Mouse (Mus musculus): ENCODE measurements at regions not wholly inside any gene's neighbourhood (a gene's known extent, or its start where the extent isn't known, plus 50 kb on each side); places are given as distances from the start of the nearest gene placed in this dataset.

DNA sequence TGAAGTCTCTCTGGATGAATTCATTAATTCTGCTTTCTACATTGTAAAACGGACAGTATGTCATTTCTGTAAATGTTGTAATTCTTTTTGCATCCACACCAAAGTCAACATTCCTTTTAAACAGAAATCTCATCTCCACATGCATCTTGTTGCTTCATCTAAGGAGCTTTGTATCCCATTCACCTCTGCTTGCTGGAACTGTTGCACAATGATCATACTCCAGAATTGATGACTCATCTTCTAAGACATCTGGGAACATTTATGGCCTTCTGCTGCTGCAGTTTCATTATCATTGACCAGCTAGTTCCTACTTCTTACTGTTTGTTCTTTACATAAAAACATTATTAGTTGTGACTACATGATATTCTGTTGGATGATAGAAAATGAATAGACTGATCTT, 1926.9 kb upstream of the Gm38303 start:
- Histone ChIP-seq H3K27me3 (ENCODE audit: control insufficient read depth, insufficient read depth, low read length) (no peaks in the 10 kb centered on the region), H3K27ac (ENCODE audit: low read depth, low read length) (no peak overlapping the region), H3K9ac (ENCODE audit: low read length) (no peak overlapping the region), H3K36me3 (ENCODE audit: control insufficient read depth, insufficient read depth, low read length) (no peaks in the 10 kb centered on the region), H3K4me1 (ENCODE audit: control insufficient read depth, insufficient read depth, low read length) (no peaks in the 10 kb centered on the region), H3K4me2 (no peak overlapping the region), H3K9me3 (ENCODE audit: control insufficient read depth, low read length) (no peaks in the 10 kb centered on the region), H3K4me3 (ENCODE audit: low read depth, low read length) (no peak overlapping the region)
- ATAC-seq (ENCODE audit: low FRiP score) (no peak), DNase-seq (ENCODE audit: low spot score, missing footprints) (no peak)
- 80% methylated on average over 1 of the region's 1 CpGs for WGBS

DNA sequence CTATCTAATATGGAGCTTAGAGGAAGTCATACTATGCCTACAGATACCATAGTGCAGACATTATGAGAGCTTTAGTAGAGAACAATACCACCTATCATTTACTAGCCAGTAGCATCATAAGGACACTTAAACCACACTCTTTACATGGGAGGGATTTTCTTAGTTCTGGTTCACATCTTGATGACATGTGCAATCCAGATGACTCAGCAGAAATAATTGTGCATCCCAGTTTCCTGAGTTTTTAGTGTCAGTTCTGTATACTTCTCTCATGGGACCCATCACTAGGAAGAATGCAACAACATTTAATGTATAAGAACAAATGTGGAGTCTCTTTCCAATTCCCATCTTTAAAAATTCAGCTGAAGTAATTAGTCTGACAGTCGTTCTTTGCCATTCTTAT, 1922.2 kb upstream of the Gm38303 start:
- no peak for DNase-seq (ENCODE audit: low spot score, missing footprints)
- Histone ChIP-seq H3K9me3 (ENCODE audit: control insufficient read depth, low read length) (no peaks in the 10 kb centered on the region), H3K4me1 (ENCODE audit: control insufficient read depth, insufficient read depth, low read length) (no peaks in the 10 kb centered on the region), H3K4me2 (no peak overlapping the region), H3K9ac (ENCODE audit: low read length) (no peak overlapping the region), H3K27ac (ENCODE audit: low read depth, low read length) (no peak overlapping the region), H3K27me3 (ENCODE audit: control insufficient read depth, insufficient read depth, low read length) (no peaks in the 10 kb centered on the region), H3K36me3 (ENCODE audit: control insufficient read depth, insufficient read depth, low read length) (no peaks in the 10 kb centered on the region), H3K4me3 (ENCODE audit: low read depth, low read length) (no peak overlapping the region)
- 81% methylated on average over 1 of the region's 1 CpGs for WGBS
- ATAC-seq (ENCODE audit: low FRiP score) = no peak

DNA sequence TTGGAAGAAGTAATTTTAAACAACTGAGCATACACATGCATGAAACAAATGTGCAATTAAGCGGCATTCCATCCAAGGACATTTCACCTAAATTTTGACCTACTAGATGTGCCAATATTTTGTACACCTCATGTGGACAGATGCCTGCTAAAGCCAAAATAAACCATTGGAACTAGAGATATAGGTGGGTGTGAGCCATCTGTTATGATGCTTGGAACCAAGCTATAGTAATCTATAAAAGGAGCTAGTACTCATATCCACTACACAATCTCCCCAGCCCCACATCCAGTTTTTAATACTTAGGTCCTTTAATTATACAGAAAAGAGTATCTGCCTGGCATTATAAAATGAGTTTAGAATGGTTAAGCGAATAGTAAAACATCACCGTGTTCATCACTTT, 1910.7 kb upstream of the Gm38303 start:
- 92% methylated on average over 3 of the region's 3 CpGs for WGBS
- Histone ChIP-seq H3K36me3 (ENCODE audit: control insufficient read depth, insufficient read depth, low read length) (no peaks in the 10 kb centered on the region), H3K9ac (ENCODE audit: low read length) (no peak overlapping the region), H3K27ac (ENCODE audit: low read depth, low read length) (no peak overlapping the region), H3K9me3 (ENCODE audit: control insufficient read depth, low read length) (no peaks in the 10 kb centered on the region), H3K4me3 (ENCODE audit: low read depth, low read length) (no peak overlapping the region), H3K4me2 (no peak overlapping the region), H3K4me1 (ENCODE audit: control insufficient read depth, insufficient read depth, low read length) (no peaks in the 10 kb centered on the region), H3K27me3 (ENCODE audit: control insufficient read depth, insufficient read depth, low read length) (no peaks in the 10 kb centered on the region)
- DNase-seq (ENCODE audit: low spot score, missing footprints) (no peak), ATAC-seq (ENCODE audit: low FRiP score) (no peak)

DNA sequence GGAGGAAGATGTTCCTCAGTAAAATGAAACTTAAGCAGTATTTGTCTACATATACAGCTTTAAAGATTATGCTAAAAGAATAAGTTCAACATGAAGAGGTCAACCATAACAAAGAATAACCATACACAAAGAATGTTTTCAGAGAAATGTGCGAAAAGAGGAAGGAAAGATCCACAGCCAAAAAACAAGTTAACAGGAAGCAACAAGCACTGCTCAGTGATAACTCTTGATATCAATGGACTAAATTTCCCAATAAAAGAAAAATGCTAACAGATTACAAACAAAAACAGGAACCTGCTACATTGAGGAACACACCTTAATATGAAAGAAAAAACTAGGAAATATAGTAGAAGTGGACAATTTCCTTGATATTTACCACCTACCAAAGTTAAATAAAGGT, 1905.5 kb upstream of the Gm38303 start:
- Histone ChIP-seq H3K4me3 (ENCODE audit: low read depth, low read length) (no peak overlapping the region), H3K4me2 (no peak overlapping the region), H3K36me3 (ENCODE audit: control insufficient read depth, insufficient read depth, low read length) (no peaks in the 10 kb centered on the region), H3K9me3 (ENCODE audit: control insufficient read depth, low read length) (no peaks in the 10 kb centered on the region), H3K9ac (ENCODE audit: low read length) (no peak overlapping the region), H3K4me1 (ENCODE audit: control insufficient read depth, insufficient read depth, low read length) (no peaks in the 10 kb centered on the region), H3K27ac (ENCODE audit: low read depth, low read length) (no peak overlapping the region), H3K27me3 (ENCODE audit: control insufficient read depth, insufficient read depth, low read length) (no peaks in the 10 kb centered on the region)
- no peak for ATAC-seq (ENCODE audit: low FRiP score)
- DNase-seq (ENCODE audit: low spot score, missing footprints) = no peak
- WGBS = 92% methylated on average over 1 of the region's 1 CpGs

DNA sequence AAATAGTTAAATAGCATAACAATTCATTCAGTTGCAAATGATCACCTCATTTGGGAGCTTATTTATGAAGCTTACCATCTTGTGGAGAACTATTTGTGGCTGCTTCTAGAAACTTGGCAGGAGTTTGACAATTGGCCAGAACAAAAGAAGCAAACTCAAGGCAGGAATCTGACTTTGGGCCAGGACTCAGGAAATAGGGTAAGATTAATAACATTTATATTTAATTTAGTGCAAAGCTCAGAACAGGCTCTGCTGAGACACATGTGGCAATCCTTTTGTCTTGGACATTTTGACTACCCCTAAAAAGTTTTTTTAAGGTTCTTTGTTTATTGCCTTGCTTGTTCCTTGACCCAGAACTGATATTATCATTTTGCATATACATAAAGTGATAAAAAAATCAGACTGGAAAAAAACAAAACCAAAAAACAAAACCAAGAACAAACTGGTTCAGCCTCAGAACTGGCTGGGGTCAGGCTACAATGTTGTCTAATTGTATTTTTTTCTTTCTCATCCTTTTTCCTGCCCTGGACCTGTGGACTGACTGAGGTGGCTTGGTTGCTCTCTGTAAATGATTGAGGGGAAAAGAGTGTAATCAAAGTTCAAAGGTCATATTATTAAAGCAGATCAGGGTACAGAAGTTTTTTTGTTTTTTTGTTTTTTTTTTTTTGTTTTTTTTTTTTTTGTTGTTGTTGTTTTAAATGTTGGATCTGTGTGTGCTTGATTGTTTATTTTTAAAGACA, 1892.4 kb upstream of the Gm38303 start:
- DNase-seq (ENCODE audit: low spot score, missing footprints) (no peak), ATAC-seq (ENCODE audit: low FRiP score) (no peak)
- Histone ChIP-seq H3K9ac (ENCODE audit: low read length) (no peak overlapping the region), H3K36me3 (ENCODE audit: control insufficient read depth, insufficient read depth, low read length) (no peaks in the 10 kb centered on the region), H3K4me1 (ENCODE audit: control insufficient read depth, insufficient read depth, low read length) (no peaks in the 10 kb centered on the region), H3K4me2 (no peak overlapping the region), H3K27ac (ENCODE audit: low read depth, low read length) (no peak overlapping the region), H3K9me3 (ENCODE audit: control insufficient read depth, low read length) (no peaks in the 10 kb centered on the region), H3K27me3 (ENCODE audit: control insufficient read depth, insufficient read depth, low read length) (no peaks in the 10 kb centered on the region), H3K4me3 (ENCODE audit: low read depth, low read length) (no peak overlapping the region)

DNA sequence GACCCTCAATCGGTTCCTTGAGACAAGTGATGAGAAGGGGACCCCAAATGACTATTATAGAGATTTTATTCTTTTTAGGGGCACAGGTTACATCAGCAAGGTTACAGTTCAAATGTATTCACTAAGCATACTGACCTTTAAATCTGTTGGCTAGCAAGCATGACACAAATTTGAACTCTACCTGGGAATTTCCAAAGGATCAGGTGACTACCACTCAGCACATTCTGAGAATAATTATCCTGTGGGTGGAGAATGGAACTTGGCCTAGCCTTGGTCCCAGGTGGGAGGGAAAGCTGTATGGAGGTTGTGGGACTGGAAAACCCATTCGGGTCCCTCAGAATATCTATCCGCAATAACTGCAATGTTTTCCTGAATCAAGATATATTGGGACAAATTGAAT, 1891.3 kb upstream of the Gm38303 start:
- no peak overlapping the region for H3K9ac ChIP-seq (ENCODE audit: low read length)
- no peak for ATAC-seq (ENCODE audit: low FRiP score)
- H3K4me1 ChIP-seq (ENCODE audit: control insufficient read depth, insufficient read depth, low read length) = no peaks in the 10 kb centered on the region

DNA sequence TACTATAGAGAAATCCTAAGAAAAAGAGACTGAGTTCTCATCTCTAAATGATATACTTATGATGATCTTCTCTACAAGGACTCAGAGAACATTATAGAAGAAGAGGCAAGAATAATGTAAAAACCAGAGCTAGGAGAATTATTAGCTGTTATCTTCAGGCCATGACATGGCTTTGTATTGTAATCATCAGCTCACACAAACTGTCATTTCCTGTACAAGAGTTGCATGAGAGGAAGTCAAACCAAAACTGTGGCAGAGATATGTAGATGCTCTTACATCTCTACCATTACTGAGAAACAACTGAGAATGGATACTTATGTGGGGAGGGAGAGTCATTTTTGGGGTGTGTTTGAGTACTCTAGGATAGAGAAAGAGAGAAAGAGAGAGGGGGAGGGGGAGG, 1889.4 kb upstream of the Gm38303 start:
- Histone ChIP-seq H3K9me3 (ENCODE audit: control insufficient read depth, low read length) (no peaks in the 10 kb centered on the region), H3K9ac (ENCODE audit: low read length) (no peak overlapping the region), H3K36me3 (ENCODE audit: control insufficient read depth, insufficient read depth, low read length) (no peaks in the 10 kb centered on the region), H3K27me3 (ENCODE audit: control insufficient read depth, insufficient read depth, low read length) (no peaks in the 10 kb centered on the region), H3K4me3 (ENCODE audit: low read depth, low read length) (no peak overlapping the region), H3K4me2 (no peak overlapping the region), H3K4me1 (ENCODE audit: control insufficient read depth, insufficient read depth, low read length) (no peaks in the 10 kb centered on the region), H3K27ac (ENCODE audit: low read depth, low read length) (no peak overlapping the region)
- DNase-seq (ENCODE audit: low spot score, missing footprints) (no peak), ATAC-seq (ENCODE audit: low FRiP score) (no peak)

More for the DNA sequence above, 1891.3 kb upstream of the Gm38303 start:
- Histone ChIP-seq H3K27me3 (ENCODE audit: control insufficient read depth, insufficient read depth, low read length) (no peaks in the 10 kb centered on the region), H3K9me3 (ENCODE audit: control insufficient read depth, low read length) (no peaks in the 10 kb centered on the region), H3K4me3 (ENCODE audit: low read depth, low read length) (no peak overlapping the region), H3K36me3 (ENCODE audit: control insufficient read depth, insufficient read depth, low read length) (no peaks in the 10 kb centered on the region), H3K4me2 (no peak overlapping the region), H3K27ac (ENCODE audit: low read depth, low read length) (no peak overlapping the region)
- DNase-seq (ENCODE audit: low spot score, missing footprints) = no peak
- 79% methylated on average over 3 of the region's 3 CpGs for WGBS

DNA sequence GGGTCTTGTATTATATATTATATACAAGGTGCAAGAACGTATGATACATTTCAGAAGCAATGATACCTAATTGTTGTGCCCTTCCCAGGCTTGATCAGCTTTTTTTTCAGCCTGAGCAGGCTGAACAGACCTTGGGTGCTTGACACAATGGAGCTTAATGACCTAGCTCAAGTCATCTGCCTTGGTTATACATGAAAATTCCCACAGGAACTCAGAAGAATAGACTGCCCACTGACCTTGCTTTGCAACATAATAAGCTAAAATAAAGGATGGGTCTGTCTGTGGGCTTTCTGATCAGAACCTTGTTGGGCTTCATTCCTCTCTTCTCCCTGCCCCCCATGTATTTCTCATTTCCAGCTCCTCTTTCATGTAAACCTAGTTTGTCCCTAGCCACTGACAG, 1880.6 kb upstream of the Gm38303 start:
- no peak overlapping the region for H3K9ac ChIP-seq (ENCODE audit: low read length)
- H3K4me3 ChIP-seq (ENCODE audit: low read depth, low read length) = no peak overlapping the region
- ATAC-seq (ENCODE audit: low FRiP score) (no peak), DNase-seq (ENCODE audit: low spot score, missing footprints) (no peak)
- WGBS = 71% methylated on average over 1 of the region's 1 CpGs
- H3K4me2 ChIP-seq = no peak overlapping the region
- no peak overlapping the region for H3K27ac ChIP-seq (ENCODE audit: low read depth, low read length)
- no peaks in the 10 kb centered on the region for H3K4me1 ChIP-seq (ENCODE audit: control insufficient read depth, insufficient read depth, low read length)
- no peaks in the 10 kb centered on the region for H3K36me3 ChIP-seq (ENCODE audit: control insufficient read depth, insufficient read depth, low read length)
- no peaks in the 10 kb centered on the region for H3K27me3 ChIP-seq (ENCODE audit: control insufficient read depth, insufficient read depth, low read length)
- H3K9me3 ChIP-seq (ENCODE audit: control insufficient read depth, low read length) = no peaks in the 10 kb centered on the region

DNA sequence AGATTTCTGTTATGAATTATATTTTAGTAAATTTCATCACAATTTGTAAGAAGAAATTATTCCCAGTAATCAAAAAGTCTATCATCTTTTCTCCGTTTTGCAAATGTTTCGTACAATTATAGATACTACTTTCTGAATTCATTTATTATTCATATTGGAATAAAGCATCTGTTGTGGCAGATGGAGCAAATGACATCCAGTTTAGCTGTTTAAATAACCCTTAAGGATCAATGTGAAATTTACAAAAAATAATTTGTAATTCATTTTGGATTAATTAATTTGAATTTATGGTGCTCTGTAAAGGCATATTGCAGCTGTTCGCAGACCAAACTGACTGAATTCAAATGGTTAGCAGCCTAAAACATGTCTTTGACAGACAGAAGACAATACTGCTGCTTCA, 1879.3 kb upstream of the Gm38303 start:
- H3K4me1 ChIP-seq (ENCODE audit: control insufficient read depth, insufficient read depth, low read length) = no peaks in the 10 kb centered on the region
- 95% methylated on average over 3 of the region's 3 CpGs for WGBS
- H3K9ac ChIP-seq (ENCODE audit: low read length) = no peak overlapping the region
- no peak overlapping the region for H3K4me2 ChIP-seq
- no peak overlapping the region for H3K27ac ChIP-seq (ENCODE audit: low read depth, low read length)
- no peaks in the 10 kb centered on the region for H3K9me3 ChIP-seq (ENCODE audit: control insufficient read depth, low read length)
- no peak for ATAC-seq (ENCODE audit: low FRiP score)
- H3K36me3 ChIP-seq (ENCODE audit: control insufficient read depth, insufficient read depth, low read length) = no peaks in the 10 kb centered on the region
- no peak overlapping the region for H3K4me3 ChIP-seq (ENCODE audit: low read depth, low read length)
- no peak for DNase-seq (ENCODE audit: low spot score, missing footprints)
- H3K27me3 ChIP-seq (ENCODE audit: control insufficient read depth, insufficient read depth, low read length) = no peaks in the 10 kb centered on the region
